Mouse (Mus musculus) intestine, embryonic 15.5 days (tissue): ENCODE measurements around the gene Bpifb9a. TPM values are rescaled to one million over a fixed set of nuclear protein-coding genes. Genes with fewer than 3 reads are reported as not detected.
"Not testable (repeated sequence)": the region's sequence is repeated elsewhere in the genome, so short reads cannot be mapped to it uniquely, and the experiment has no call there.

Experiments used
- ATAC-seq: fragments of 200-750 bp; cut with Nextera tagmentation; 2 replicates; pipeline ENCODE4 v1.8.0; 2017; ENCODE audit warnings: moderate TSS enrichment, moderate library complexity
- H3K27ac ChIP-seq: fragments of 300-500 bp; sonication (generic); 2 replicates; pipeline ENCODE4 v1.5.1; 2015; ENCODE audit warnings: mild to moderate bottlenecking, inconsistent platforms
- H3K27me3 ChIP-seq: fragments of 300-500 bp; sonication (generic); replicated peaks from 2 replicates; pipeline ENCODE4 v1.6.1; 2015; ENCODE audit warnings: inconsistent platforms
- H3K36me3 ChIP-seq: fragments of 300-500 bp; sonication (generic); 2 replicates; pipeline ENCODE4 v1.6.1; 2015; ENCODE audit warnings: inconsistent platforms
- H3K4me1 ChIP-seq: fragments of 300-500 bp; sonication (generic); replicated peaks from 2 replicates; pipeline ENCODE4 v1.6.1; 2015; ENCODE audit warnings: inconsistent platforms
- H3K4me2 ChIP-seq: fragments of 300-500 bp; sonication (generic); replicated peaks from 2 replicates; pipeline ENCODE4 v1.6.1; 2015; ENCODE audit warnings: mild to moderate bottlenecking, inconsistent platforms
- H3K4me3 ChIP-seq: fragments of 300-500 bp; sonication (generic); replicated peaks from 2 replicates; pipeline ENCODE4 v1.5.1; 2015; ENCODE audit warnings: inconsistent platforms
- H3K9ac ChIP-seq: fragments of 300-500 bp; sonication (generic); 2 replicates; pipeline ENCODE4 v1.6.1; 2015; ENCODE audit warnings: inconsistent platforms
- H3K9me3 ChIP-seq: fragments of 300-500 bp; sonication (generic); 2 replicates; pipeline ENCODE4 v1.6.1; 2016; ENCODE audit warnings: inconsistent platforms
- WGBS: fragments of 180-500 bp; shearing (Covaris S2); methylation state at CpG from one replicate; pipeline ENCODE4 v1.1.7; 2015; 5-methylcytosine and 5-hydroxymethylcytosine counted together
- polyA plus RNA-seq: library from polyadenylated mRNA; unstranded; fragments of >200 nt; fragmentation: Nextera tagmentation; extraction: Ambion mirVana; gene quantifications from 2 replicates; pipeline ENCODE4 v1.2.1, GENCODE M21; 2015

Gene Bpifb9a
- polyA plus RNA-seq, result not detected in 2 replicates

DNA sequence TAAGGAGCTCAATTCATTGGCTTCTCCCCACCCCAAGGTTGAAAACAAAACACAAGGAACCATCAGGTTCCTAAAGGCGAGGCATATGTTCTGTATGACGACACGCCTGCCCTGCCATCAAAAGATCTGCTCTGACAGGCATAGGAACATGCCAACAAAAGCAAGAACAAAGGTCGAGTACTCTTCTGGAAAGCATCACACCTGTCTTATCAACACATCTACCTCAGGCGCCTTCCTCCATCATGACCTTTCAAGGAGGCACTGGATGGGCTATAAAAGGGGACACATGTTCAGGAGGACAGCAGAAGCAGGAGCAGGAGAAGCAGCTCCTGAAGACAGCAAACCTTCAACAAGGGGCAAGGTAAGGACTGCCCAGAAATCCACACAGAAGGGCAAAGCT, at the start of gene Bpifb9a:
Gene Bpifb9a (plus strand): TSS at position 301 of the 400 bp plus-strand sequence.
- not testable (repeated sequence) for H3K4me3 ChIP-seq, ATAC-seq, H3K27me3 ChIP-seq, H3K4me1 ChIP-seq, H3K36me3 ChIP-seq, H3K9me3 ChIP-seq, H3K27ac ChIP-seq, H3K9ac ChIP-seq, H3K4me2 ChIP-seq
- WGBS, result 76% methylated on average over 5 of the region's 5 CpGs

- Histone ChIP-seq H3K9ac (no peak overlapping the region), H3K4me3 (no peak overlapping the region), H3K9me3 (no peaks in the 10 kb centered on the region), H3K27me3 (no peaks in the 10 kb centered on the region), H3K36me3 (no peaks in the 10 kb centered on the region), H3K4me2 (no peak overlapping the region), H3K4me1 (no peaks in the 10 kb centered on the region), H3K27ac (no peak overlapping the region)
- no peak for ATAC-seq
- 11% methylated on average over 3 of the region's 3 CpGs for WGBS
Observed at GRCm38 (mm10) chr2:154209112-154209511, 48.5 kb upstream of the Bpifb9a start.

GRCm38 (mm10) chr2:154211121-154211520, 46.5 kb upstream of the Bpifb9a start:
- no peak overlapping the region for H3K4me3 ChIP-seq
- H3K36me3 ChIP-seq, result no peaks in the 10 kb centered on the region
- H3K27ac ChIP-seq, result no peak overlapping the region
- no peaks in the 10 kb centered on the region for H3K4me1 ChIP-seq
- 33% methylated on average over 1 of the region's 1 CpGs for WGBS
- no peak overlapping the region for H3K9ac ChIP-seq
- H3K4me2 ChIP-seq, result no peak overlapping the region
- no peaks in the 10 kb centered on the region for H3K27me3 ChIP-seq
- ATAC-seq, result no peak
- no peaks in the 10 kb centered on the region for H3K9me3 ChIP-seq

- no peaks in the 10 kb centered on the region for H3K27me3 ChIP-seq
- H3K36me3 ChIP-seq, result no peaks in the 10 kb centered on the region
- ATAC-seq, result no peak
- H3K9ac ChIP-seq, result no peak overlapping the region
- no peak overlapping the region for H3K4me3 ChIP-seq
- no peak overlapping the region for H3K27ac ChIP-seq
- no peaks in the 10 kb centered on the region for H3K4me1 ChIP-seq
- no peak overlapping the region for H3K4me2 ChIP-seq
- 86% methylated on average over 4 of the region's 4 CpGs for WGBS
- H3K9me3 ChIP-seq, result no peaks in the 10 kb centered on the region
Observed at GRCm38 (mm10) chr2:154211881-154212280, 45.8 kb upstream of the Bpifb9a start.

GRCm38 (mm10) chr2:154215191-154215590, 42.5 kb upstream of the Bpifb9a start:
- H3K27ac ChIP-seq, result no peak overlapping the region

DNA sequence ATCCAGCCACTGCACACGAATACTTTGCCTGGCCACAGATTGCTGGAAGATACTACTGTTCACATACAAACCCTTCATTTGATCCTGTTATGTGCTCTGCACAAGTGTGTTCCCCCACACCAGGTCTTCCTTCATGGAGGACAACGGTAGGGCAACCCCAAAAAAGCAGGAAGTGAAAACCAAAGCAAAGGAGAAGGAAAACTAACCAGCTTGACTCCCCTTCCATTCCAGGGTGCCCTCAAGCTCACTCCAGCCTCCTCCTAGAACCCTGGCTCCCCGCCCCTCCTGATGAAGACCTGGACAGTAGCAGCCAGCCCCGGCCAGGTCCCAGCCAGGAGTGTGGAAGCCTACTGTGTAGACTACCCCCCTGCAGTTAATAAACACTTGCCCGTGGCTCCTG, 37.7 kb upstream of the Bpifb9a start:
- WGBS, result 70% methylated on average over 5 of the region's 5 CpGs
- ATAC-seq, result no peak
- Histone ChIP-seq H3K9ac (no peak overlapping the region), H3K36me3 (no peaks in the 10 kb centered on the region), H3K4me2 (no peak overlapping the region), H3K27ac (no peak overlapping the region), H3K4me3 (no peak overlapping the region), H3K4me1 (peaks cover 11% of the 10 kb centered on the region), H3K9me3 (no peaks in the 10 kb centered on the region), H3K27me3 (no peaks in the 10 kb centered on the region)

More at GRCm38 (mm10) chr2:154215191-154215590, 42.5 kb upstream of the Bpifb9a start:
- Histone ChIP-seq H3K4me3 (no peak overlapping the region), H3K4me2 (no peak overlapping the region), H3K9me3 (no peaks in the 10 kb centered on the region), H3K27me3 (no peaks in the 10 kb centered on the region), H3K4me1 (no peaks in the 10 kb centered on the region), H3K36me3 (no peaks in the 10 kb centered on the region), H3K9ac (no peak overlapping the region)
- 16% methylated on average over 5 of the region's 5 CpGs for WGBS
- ATAC-seq, result peak; percentile 61

GRCm38 (mm10) chr2:154223265-154223916, 34.3 kb upstream of the Bpifb9a start, which contains the start of gene Bpifb5:
Gene Bpifb5, plus strand, starts transcription at chr2:154223742.
- whole genome bisulfite sequencing, result 5% methylated on average over 14 of the region's 14 CpGs
- no peak within 1 kb of the TSS for H3K9ac ChIP-seq
- H3K9me3 ChIP-seq, result no peaks in the 10 kb centered on the region

GRCm38 (mm10) chr2:154223917-154224273, 33.8 kb upstream of the Bpifb9a start:
- no peak overlapping the region for H3K9ac ChIP-seq
- no peak overlapping the region for H3K4me3 ChIP-seq
- peaks cover 11% of the 10 kb centered on the region for H3K4me1 ChIP-seq
- 0 out of 2 replicates have a peak, but pooled peaks have one; percentile 23 for ATAC-seq
- H3K27me3 ChIP-seq, result no peaks in the 10 kb centered on the region
- 21% methylated on average over 2 of the region's 2 CpGs for WGBS
- no peak overlapping the region for H3K27ac ChIP-seq
- H3K9me3 ChIP-seq, result no peaks in the 10 kb centered on the region
- H3K4me2 ChIP-seq, result 0 out of 2 replicates have a peak overlapping the region, but pooled peaks have one; percentile 12
- no peaks in the 10 kb centered on the region for H3K36me3 ChIP-seq

More at GRCm38 (mm10) chr2:154223265-154223916, 34.3 kb upstream of the Bpifb9a start, which contains the start of gene Bpifb5:
- H3K36me3 ChIP-seq, result no peaks in the 10 kb centered on the region
- H3K27ac ChIP-seq, result no peak within 1 kb of the TSS
- no peak within 1 kb of the TSS for H3K4me3 ChIP-seq
- peak; percentile 59 for ATAC-seq
- peaks cover 11% of the 10 kb centered on the region for H3K4me1 ChIP-seq
- 0 out of 2 replicates have a peak within 1 kb of the TSS, but pooled peaks have one; percentile 12 for H3K4me2 ChIP-seq
- H3K27me3 ChIP-seq, result no peaks in the 10 kb centered on the region

GRCm38 (mm10) chr2:154226991-154227390, 30.7 kb upstream of the Bpifb9a start:
- no peak for ATAC-seq
- no peak overlapping the region for H3K4me2 ChIP-seq

DNA sequence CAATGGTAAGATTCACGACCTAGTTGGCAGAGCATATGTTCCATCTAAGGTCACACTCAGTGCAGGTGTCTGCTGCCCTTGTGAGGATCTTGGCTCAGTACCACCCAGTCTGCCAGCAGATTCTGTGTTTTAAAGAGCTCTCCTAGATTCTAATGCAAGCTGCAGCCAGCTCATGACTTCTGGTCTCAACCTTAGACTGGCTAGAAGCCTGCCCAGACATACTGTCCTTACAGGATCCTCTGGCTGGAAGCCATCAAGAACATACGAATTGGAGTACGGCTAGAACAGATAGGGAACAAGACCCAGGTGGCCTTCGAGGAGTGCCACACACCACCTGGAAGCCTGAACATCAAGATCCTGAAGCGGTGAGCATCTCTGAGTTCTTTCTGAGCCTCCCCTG, 29.8 kb upstream of the Bpifb9a start:
- Histone ChIP-seq H3K9me3 (no peaks in the 10 kb centered on the region), H3K4me1 (peaks cover 11% of the 10 kb centered on the region), H3K4me3 (no peak overlapping the region), H3K36me3 (no peaks in the 10 kb centered on the region), H3K27ac (no peak overlapping the region), H3K9ac (no peak overlapping the region), H3K4me2 (no peak overlapping the region), H3K27me3 (no peaks in the 10 kb centered on the region)
- WGBS, result 87% methylated on average over 5 of the region's 5 CpGs
- ATAC-seq, result no peak

More at GRCm38 (mm10) chr2:154226991-154227390, 30.7 kb upstream of the Bpifb9a start:
- WGBS, result 72% methylated on average over 4 of the region's 4 CpGs
- no peaks in the 10 kb centered on the region for H3K27me3 ChIP-seq
- H3K9ac ChIP-seq, result no peak overlapping the region
- no peaks in the 10 kb centered on the region for H3K36me3 ChIP-seq
- H3K27ac ChIP-seq, result no peak overlapping the region
- peaks cover 11% of the 10 kb centered on the region for H3K4me1 ChIP-seq
- H3K4me3 ChIP-seq, result no peak overlapping the region
- no peaks in the 10 kb centered on the region for H3K9me3 ChIP-seq

- no peak for ATAC-seq
- 95% methylated on average over 6 of the region's 6 CpGs for WGBS
Observed at GRCm38 (mm10) chr2:154233426-154233825, 24.2 kb upstream of the Bpifb9a start.

DNA sequence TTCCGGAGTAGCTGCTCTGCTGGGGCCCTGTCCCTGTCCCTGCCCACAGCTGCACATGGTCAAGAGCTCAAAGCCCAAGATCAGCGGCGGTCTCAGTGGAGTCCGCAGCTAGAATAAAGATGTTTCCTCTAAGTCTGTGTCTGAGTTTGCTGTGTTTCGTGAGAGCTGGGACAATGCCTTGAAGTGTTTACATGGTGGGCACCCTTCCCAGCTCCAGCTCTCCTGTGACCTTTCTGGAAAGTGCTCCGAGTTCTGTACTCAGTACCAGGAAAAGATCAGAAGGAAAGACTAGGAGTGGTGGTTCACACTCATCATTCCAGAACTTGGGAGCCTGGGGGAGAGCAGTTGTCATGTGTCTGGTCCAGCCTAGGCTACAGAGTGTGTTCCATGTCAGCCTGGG, 16.9 kb upstream of the Bpifb9a start:
- H3K27me3 ChIP-seq, result no peaks in the 10 kb centered on the region
- H3K9ac ChIP-seq, result no peak overlapping the region
- H3K27ac ChIP-seq, result no peak overlapping the region
- H3K4me3 ChIP-seq, result no peak overlapping the region
- H3K4me1 ChIP-seq, result no peaks in the 10 kb centered on the region
- no peaks in the 10 kb centered on the region for H3K36me3 ChIP-seq
- 71% methylated on average over 6 of the region's 6 CpGs for WGBS
- no peaks in the 10 kb centered on the region for H3K9me3 ChIP-seq
- no peak overlapping the region for H3K4me2 ChIP-seq
- no peak for ATAC-seq

More at GRCm38 (mm10) chr2:154233426-154233825, 24.2 kb upstream of the Bpifb9a start:
- H3K9ac ChIP-seq, result no peak overlapping the region
- H3K9me3 ChIP-seq, result no peaks in the 10 kb centered on the region
- no peaks in the 10 kb centered on the region for H3K27me3 ChIP-seq
- no peaks in the 10 kb centered on the region for H3K4me1 ChIP-seq
- no peaks in the 10 kb centered on the region for H3K36me3 ChIP-seq
- H3K27ac ChIP-seq, result no peak overlapping the region
- H3K4me3 ChIP-seq, result no peak overlapping the region
- no peak overlapping the region for H3K4me2 ChIP-seq

GRCm38 (mm10) chr2:154242726-154243125, 14.9 kb upstream of the Bpifb9a start:
- WGBS, result 93% methylated on average over 11 of the region's 12 CpGs
- not testable (repeated sequence) for H3K4me1 ChIP-seq, H3K27me3 ChIP-seq, H3K4me3 ChIP-seq, H3K4me2 ChIP-seq, H3K36me3 ChIP-seq, ATAC-seq, H3K27ac ChIP-seq, H3K9ac ChIP-seq, H3K9me3 ChIP-seq
